Mouse (Mus musculus) forebrain, embryonic 16.5 days (tissue): ENCODE measurements around the gene Tbc1d1. TPM values are rescaled to one million over a fixed set of nuclear protein-coding genes. Genes with fewer than 3 reads are reported as not detected.

Source experiments
- ATAC-seq: fragments of 200-750 bp; cut with Nextera tagmentation; 2 replicates; pipeline ENCODE4 v1.8.0; 2017; ENCODE audit warnings: mild to moderate bottlenecking, moderate library complexity
- H3K27ac ChIP-seq: fragments of 300-500 bp; sonication (generic); 2 replicates; pipeline ENCODE4 v1.5.1; 2014; ENCODE audit warnings: low read length, control low read depth
- H3K27me3 ChIP-seq: fragments of 300-500 bp; sonication (generic); replicated peaks from 2 replicates; pipeline ENCODE4 v1.6.1; 2014; ENCODE audit warnings: low read length; ENCODE audit not compliant: control insufficient read depth, insufficient read depth
- H3K36me3 ChIP-seq: fragments of 300-500 bp; sonication (generic); 2 replicates; pipeline ENCODE4 v1.6.1; 2014; ENCODE audit not compliant: control insufficient read depth, insufficient read depth
- H3K4me1 ChIP-seq: fragments of 300-500 bp; sonication (generic); replicated peaks from 2 replicates; pipeline ENCODE4 v1.6.1; 2014; ENCODE audit warnings: low read length; ENCODE audit not compliant: control insufficient read depth, insufficient read depth
- H3K4me2 ChIP-seq: fragments of 300-500 bp; sonication (generic); 2 replicates; pipeline ENCODE4 v1.6.1; 2014; ENCODE audit warnings: mild to moderate bottlenecking, low read length, control low read depth
- H3K4me3 ChIP-seq: fragments of 300-500 bp; sonication (generic); replicated peaks from 2 replicates; pipeline ENCODE4 v1.5.1; 2014; ENCODE audit warnings: mild to moderate bottlenecking, low read length, control low read depth
- H3K9ac ChIP-seq: fragments of 300-500 bp; sonication (generic); replicated peaks from 2 replicates; pipeline ENCODE4 v1.6.1; 2014; ENCODE audit warnings: low read depth, low read length, control low read depth
- H3K9me3 ChIP-seq: fragments of 300-500 bp; sonication (generic); 2 replicates; pipeline ENCODE4 v1.6.1; 2016; ENCODE audit warnings: low read length; ENCODE audit not compliant: control insufficient read depth
- whole genome bisulfite sequencing: fragments of 180-500 bp; shearing (Covaris S2); extraction: QIAGEN DNeasy Blood & Tissue Kit; methylation state at CpG from one replicate; pipeline ENCODE4 v1.1.7; 2014; 5-methylcytosine and 5-hydroxymethylcytosine counted together
- polyA plus RNA-seq: library from polyadenylated mRNA; unstranded; fragments of >200 nt; fragmentation: Nextera tagmentation; extraction: Ambion mirVana; gene quantifications from 2 replicates; pipeline ENCODE4 v1.2.1, GENCODE M21; 2015

Gene Tbc1d1
- polyA plus RNA-seq, 1 experiment from 2014 or later, result 11.5 TPM

DNA sequence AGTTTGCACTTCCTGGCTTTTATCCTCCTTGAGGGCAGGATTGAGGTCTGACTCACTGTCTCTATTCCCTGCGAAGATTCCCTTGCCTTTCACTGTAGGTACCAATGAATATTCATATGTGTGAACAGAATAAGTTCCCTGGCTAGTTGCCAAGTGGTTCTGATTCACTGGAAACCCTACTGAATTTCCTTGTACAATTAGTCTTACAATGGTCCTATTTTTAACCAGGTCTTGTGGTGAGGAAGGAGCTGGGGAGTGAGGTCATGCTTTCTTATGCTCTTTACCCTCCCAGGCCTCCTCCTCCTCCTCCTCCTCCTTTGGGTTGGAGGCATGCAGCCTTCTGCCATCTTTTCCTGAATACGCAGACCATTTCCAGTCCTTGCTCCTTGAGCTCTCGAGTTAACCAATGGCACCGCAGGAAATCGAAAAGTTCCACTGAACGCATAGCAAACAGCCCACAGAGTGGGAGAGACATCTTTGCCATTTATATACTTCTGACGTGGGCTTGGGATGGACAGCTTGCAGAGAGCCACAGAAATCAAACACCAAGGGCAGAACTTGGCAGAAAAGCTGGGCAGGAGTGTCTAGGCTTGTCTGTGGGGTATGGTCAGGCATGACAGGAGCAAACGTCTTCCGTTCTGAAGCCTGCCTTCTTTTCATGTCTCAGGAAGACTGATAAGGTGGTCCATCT, 68.8 kb downstream of the Tbc1d1 start:
- Histone ChIP-seq H3K4me2 (no peak overlapping the region), H3K4me3 (no peak overlapping the region), H3K36me3 (no peaks in the 10 kb centered on the region), H3K27ac (peak overlapping the region; percentile 34), H3K9me3 (no peaks in the 10 kb centered on the region), H3K4me1 (peaks cover 12% of the 10 kb centered on the region), H3K9ac (no peak overlapping the region), H3K27me3 (no peaks in the 10 kb centered on the region)
- WGBS, result 34% methylated on average over 9 of the region's 9 CpGs
- ATAC-seq, result peak; percentile 76

- WGBS, result 72% methylated on average over 3 of the region's 3 CpGs
Measured at GRCm38 (mm10) chr5:64228252-64228651, 72.1 kb downstream of the Tbc1d1 start.

GRCm38 (mm10) chr5:64229336-64229866, 73.3 kb downstream of the Tbc1d1 start:
- 46% methylated on average over 12 of the region's 12 CpGs for WGBS
- Histone ChIP-seq H3K4me2 (peak overlapping the region; percentile 94), H3K4me1 (peaks cover 20% of the 10 kb centered on the region), H3K27ac (no peak overlapping the region), H3K9me3 (no peaks in the 10 kb centered on the region), H3K27me3 (no peaks in the 10 kb centered on the region), H3K36me3 (no peaks in the 10 kb centered on the region), H3K9ac (peak overlapping the region; percentile 74; the same call in 1 of the 2 replicates), H3K4me3 (peak overlapping the region; percentile 72)
- no peak for ATAC-seq

More at GRCm38 (mm10) chr5:64228252-64228651, 72.1 kb downstream of the Tbc1d1 start:
- no peaks in the 10 kb centered on the region for H3K9me3 ChIP-seq
- H3K36me3 ChIP-seq, result no peaks in the 10 kb centered on the region
- ATAC-seq, result no peak
- no peak overlapping the region for H3K4me2 ChIP-seq
- H3K27me3 ChIP-seq, result no peaks in the 10 kb centered on the region
- no peak overlapping the region for H3K4me3 ChIP-seq
- H3K27ac ChIP-seq, result no peak overlapping the region
- H3K9ac ChIP-seq, result no peak overlapping the region
- H3K4me1 ChIP-seq, result peaks cover 20% of the 10 kb centered on the region

- Histone ChIP-seq H3K9ac (peak overlapping the region; percentile 74), H3K9me3 (no peaks in the 10 kb centered on the region), H3K36me3 (no peaks in the 10 kb centered on the region), H3K4me3 (peak overlapping the region; percentile 72), H3K4me1 (peaks cover 13% of the 10 kb centered on the region), H3K4me2 (peak overlapping the region; percentile 94), H3K27ac (0 out of 2 replicates have a peak overlapping the region, but pooled peaks have one; percentile 62), H3K27me3 (no peaks in the 10 kb centered on the region)
- peak; percentile 93 for ATAC-seq
- under 1% methylated on average over 35 of the region's 48 CpGs for WGBS
Measured at GRCm38 (mm10) chr5:64230061-64230466, 74.0 kb downstream of the Tbc1d1 start.

DNA sequence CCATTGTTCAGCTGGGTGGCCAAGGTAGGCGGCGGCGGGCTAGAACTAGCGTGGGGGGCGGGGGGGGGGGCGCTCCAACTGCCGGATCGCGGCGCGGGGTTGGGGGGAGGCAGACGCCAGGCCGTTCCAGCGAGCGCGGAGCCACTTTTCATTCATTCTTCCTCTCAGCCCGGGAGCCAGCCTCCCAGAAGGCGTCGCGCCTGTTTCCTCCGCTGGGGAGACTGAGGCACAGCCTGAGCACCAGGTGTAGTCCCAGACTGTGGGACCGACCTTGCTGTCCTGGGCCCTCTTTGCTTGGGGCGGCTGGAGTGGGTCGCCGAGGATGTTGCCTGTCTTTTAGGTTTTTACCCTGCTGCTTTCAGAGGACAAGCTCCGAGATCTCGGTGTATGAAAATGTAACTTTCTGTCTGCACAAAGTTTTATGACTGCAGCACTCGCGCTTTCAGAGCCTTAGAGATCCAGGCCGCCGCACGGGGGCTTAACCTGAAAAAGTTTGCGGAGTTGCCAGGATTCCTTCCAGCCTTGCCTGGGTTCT, 74.5 kb downstream of the Tbc1d1 start:
- H3K4me1 ChIP-seq, result peaks cover 10% of the 10 kb centered on the region
- H3K9ac ChIP-seq, result peak overlapping the region; percentile 74
- under 1% methylated on average over 30 of the region's 33 CpGs for WGBS
- H3K4me2 ChIP-seq, result peak overlapping the region; percentile 94
- no peaks in the 10 kb centered on the region for H3K36me3 ChIP-seq
- H3K27ac ChIP-seq, result 0 out of 2 replicates have a peak overlapping the region, but pooled peaks have one; percentile 62
- no peaks in the 10 kb centered on the region for H3K9me3 ChIP-seq
- H3K4me3 ChIP-seq, result peak overlapping the region; percentile 72
- ATAC-seq, result peak; percentile 77
- H3K27me3 ChIP-seq, result no peaks in the 10 kb centered on the region

DNA sequence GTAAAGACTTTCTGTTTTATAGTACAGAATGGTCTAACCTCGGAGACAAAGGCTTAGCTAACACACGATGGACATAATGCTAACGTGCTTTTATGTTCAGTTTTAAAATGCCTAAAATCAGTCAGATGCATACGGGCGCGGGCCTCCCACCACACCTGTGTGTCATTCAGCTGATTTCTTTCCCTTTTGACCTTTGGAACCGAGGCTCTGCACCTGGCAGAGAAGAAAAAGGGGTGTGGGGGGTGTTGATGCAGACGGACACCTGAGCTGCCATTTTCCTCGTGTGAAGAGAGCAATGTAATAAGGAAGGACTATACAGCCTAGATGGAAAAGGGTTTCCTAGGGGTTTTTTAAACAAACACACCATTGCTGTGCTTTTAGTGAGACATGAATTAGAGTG, 76.8 kb downstream of the Tbc1d1 start:
- Histone ChIP-seq H3K4me2 (no peak overlapping the region), H3K9me3 (no peaks in the 10 kb centered on the region), H3K27ac (no peak overlapping the region), H3K4me1 (peaks cover 10% of the 10 kb centered on the region), H3K27me3 (no peaks in the 10 kb centered on the region), H3K9ac (no peak overlapping the region), H3K36me3 (no peaks in the 10 kb centered on the region), H3K4me3 (no peak overlapping the region)
- no peak for ATAC-seq
- 85% methylated on average over 9 of the region's 9 CpGs for WGBS

DNA sequence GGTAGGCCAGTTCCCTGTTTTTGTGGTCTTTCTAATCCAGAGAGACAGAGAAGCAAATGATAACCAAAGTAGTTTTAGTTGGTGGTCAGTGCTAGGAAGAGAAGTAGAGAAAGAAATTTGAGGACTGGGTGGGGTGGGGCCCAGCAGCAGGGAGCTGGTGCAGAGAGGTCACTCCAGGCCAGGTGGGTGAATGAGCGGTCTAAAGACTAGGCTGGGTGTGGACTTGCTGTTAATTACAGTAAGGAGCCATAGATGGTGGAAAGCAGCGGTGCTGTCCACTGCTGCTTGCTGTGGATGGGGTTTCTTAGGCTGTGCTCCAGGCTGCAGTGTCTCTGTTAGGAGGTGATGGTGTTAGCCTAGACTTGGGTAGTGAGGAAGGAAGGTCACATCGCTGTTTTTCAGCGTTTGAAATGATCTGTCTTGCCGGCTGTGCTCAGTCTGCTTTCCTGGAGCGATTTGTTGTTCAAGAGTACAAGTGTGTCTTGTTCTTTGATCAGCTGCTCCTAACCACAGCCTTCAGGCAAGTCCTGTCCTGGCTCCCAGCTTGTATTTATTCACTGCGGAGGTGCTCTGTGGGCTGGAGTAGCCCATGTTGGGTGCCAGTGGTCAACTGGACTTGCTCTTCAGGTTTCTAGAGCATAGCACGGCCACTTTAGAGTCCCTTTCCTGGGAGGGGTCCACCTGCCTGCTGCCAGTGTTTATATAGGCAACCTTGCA, 78.3 kb downstream of the Tbc1d1 start:
- 83% methylated on average over 8 of the region's 8 CpGs for WGBS
- H3K9ac ChIP-seq, result no peak overlapping the region
- no peaks in the 10 kb centered on the region for H3K36me3 ChIP-seq
- H3K9me3 ChIP-seq, result no peaks in the 10 kb centered on the region
- no peaks in the 10 kb centered on the region for H3K27me3 ChIP-seq
- no peak overlapping the region for H3K27ac ChIP-seq
- peaks cover 10% of the 10 kb centered on the region for H3K4me1 ChIP-seq
- H3K4me2 ChIP-seq, result no peak overlapping the region
- H3K4me3 ChIP-seq, result no peak overlapping the region
- ATAC-seq, result no peak

DNA sequence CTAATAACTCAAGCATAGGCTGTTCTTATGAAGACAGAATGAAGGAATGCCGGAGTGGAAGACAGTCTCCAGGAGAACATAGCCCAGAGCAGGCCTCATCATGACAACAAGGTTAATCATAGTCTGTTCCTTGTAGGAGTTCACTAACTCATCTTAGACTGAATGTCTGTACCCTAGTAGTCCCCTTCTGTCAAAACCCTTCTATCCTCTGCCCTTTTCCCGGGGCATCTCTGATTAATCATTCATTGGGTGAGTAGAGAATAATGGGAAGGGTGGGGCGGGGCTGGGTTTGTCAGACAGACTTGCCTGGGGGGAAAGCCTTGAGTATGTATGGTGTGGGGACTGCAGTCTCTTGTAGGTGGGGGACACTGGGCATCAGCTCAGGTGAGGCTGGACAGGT, 79.1 kb downstream of the Tbc1d1 start:
- no peaks in the 10 kb centered on the region for H3K27me3 ChIP-seq
- no peak overlapping the region for H3K27ac ChIP-seq
- WGBS, result 83% methylated on average over 3 of the region's 3 CpGs
- no peaks in the 10 kb centered on the region for H3K9me3 ChIP-seq
- H3K4me1 ChIP-seq, result peaks cover 8% of the 10 kb centered on the region
- no peak overlapping the region for H3K4me2 ChIP-seq
- ATAC-seq, result no peak
- H3K36me3 ChIP-seq, result no peaks in the 10 kb centered on the region
- no peak overlapping the region for H3K4me3 ChIP-seq
- H3K9ac ChIP-seq, result no peak overlapping the region

DNA sequence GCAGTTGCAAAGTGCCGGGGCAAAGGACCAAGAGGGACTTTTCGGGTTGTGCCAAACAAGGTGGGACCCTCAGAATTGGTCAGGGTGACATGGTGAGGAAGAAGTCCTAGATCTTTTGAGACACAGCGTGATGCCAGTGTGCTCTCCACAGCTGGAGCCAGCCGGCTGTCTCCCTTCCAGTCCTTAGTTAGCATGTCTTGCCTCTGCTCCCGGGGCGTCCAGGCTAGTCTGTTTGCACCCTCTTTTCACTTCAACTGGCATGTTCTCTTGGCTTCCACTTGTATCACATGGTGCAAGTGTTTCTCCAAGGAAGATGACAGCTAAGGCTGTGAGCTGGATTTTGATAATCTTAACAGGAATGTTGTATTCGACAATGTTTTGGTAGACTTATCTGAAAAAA, 80.5 kb downstream of the Tbc1d1 start:
- Histone ChIP-seq H3K4me2 (no peak overlapping the region), H3K27ac (no peak overlapping the region), H3K4me3 (no peak overlapping the region), H3K4me1 (no peaks in the 10 kb centered on the region), H3K36me3 (no peaks in the 10 kb centered on the region), H3K9ac (no peak overlapping the region), H3K27me3 (no peaks in the 10 kb centered on the region), H3K9me3 (no peaks in the 10 kb centered on the region)
- no peak for ATAC-seq
- WGBS, result 63% methylated on average over 7 of the region's 7 CpGs
